Mouse (Mus musculus) inflammation-experienced regulatory T-cells, adult 6 months (primary cell): ENCODE results near the gene Bglap2. TPM values are rescaled to one million over a fixed set of nuclear protein-coding genes. Genes with fewer than 3 reads are reported as not detected.

Experiments used
- ATAC-seq: one replicate; pipeline ENCODE4 v1.8.0; 2017
- polyA plus RNA-seq, 3 experiments: library from polyadenylated mRNA; unstranded; fragments of 100-300 nt; shearing (Covaris generic); gene quantifications; one replicate each; pipeline ENCODE4 v1.2.1; 2017

Gene Bglap2
- polyA plus RNA-seq, 3 experiments from 2014 or later, result not detected

DNA sequence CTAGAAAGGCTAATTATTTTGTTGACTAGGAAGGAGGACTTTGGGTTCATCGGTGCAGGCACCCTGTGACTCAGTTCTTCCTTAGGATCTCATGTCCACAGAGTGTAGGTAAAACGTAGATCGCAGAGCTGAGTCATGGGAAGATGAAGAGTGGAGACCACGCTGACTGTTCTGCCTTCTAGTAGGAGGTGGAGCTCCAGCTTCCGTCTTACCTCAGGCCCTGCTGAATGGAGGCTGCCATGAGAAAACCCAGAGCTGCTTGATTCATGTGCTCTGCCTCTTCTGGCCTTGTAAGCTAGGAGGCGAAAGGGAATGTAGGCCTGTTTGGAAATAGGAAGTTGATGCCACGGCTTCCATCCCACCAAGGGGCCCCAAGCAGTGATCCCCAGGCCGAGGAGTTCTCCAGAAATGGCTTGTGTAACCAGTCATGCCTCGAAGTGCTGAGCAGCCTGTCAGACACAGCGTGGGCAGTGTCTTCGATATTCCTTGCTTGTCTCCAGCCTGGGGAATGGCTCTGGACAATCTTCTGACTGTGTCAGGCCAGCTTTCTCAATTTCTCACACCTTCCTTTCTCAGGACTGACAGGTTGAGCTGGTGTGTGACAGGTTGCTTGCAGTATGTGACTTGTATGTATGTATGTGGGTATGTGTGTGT, 41.0 kb downstream of the Bglap2 start:
- ATAC-seq, result peak; percentile 34

DNA sequence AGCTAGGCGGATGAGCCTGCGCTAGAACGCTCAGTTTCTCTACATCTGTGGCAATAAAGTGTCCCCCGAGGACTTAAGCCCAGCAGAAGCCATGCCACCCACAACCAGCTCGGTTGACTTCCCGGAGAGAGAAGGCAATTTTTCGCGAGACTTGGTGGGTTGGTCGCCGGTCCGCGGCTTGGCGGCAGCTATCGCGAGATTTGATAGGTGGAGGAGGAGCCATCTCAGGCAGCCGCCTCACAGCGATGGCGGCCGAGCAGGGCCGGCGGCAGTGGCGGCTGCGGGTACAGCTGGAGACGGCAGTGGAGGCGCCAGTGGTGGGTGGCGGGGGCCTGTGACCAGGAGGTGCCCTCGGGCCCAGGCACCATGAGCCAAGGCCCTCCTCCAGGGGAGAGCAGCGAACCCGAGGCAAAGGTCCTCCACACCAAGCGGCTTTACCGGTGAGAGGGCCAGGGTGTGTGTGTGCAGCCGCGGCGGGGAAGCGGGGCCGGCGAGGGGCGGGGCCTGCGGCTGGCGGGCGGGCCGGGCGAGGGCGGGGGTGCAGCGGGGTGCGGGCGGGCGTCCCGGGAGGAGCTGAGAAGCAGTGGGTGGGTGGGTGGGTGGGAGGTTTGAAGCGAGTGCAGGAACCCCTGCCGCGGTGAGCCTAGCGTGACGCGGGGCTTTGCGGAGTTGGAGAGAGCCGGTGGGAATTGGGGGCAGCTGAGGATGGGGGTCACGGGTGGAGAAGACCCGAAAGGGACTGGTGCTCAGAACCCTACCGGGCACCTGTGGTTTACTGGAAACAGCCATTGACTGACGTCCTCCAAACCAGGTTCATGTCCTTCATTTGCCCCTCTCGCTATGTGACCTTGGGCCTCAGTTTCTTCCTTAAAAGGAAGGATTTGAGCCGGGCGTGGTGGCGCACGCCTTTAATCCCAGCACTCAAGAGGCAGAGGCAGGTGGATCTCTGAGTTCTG, 42.2 kb downstream of the Bglap2 start, which contains the start of the genes Tmem79 and Smg5:
Gene Tmem79, minus strand, starts transcription at position 91 of the 956 bp plus-strand sequence.
Gene Smg5, plus strand, starts transcription at position 203 of the 956 bp plus-strand sequence.
- ATAC-seq, result peak; percentile 96

DNA sequence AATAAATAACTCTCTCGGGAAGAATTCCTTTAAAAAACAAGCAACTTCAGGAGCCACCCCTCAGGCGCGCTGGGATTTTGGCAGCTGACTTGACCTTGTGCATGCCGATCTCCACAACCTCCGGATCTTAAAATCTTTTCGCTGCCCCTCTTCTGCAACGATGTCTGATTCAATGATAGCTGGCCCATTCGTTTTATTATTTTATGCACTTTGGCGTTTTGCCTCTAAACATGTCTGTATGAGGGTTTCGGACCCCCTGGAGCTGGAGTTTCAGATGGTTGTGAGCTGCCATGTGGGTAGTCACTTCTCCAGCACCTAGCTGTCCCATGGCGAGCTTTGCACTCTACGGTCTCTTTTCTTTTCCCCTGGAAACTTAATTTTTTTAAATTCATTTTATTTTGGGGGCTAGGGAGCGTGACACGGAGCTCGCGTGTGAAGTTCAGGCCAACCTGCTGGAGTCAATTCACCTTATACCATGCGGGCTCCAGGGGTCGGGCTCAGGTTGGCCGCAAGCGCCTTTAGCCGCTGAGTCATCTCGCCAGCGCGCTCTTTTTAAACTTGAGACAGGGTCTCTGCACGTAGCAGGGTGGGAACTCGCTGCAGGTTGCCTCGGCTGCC, 43.0 kb downstream of the Bglap2 start:
- ATAC-seq, result peak; percentile 9

DNA sequence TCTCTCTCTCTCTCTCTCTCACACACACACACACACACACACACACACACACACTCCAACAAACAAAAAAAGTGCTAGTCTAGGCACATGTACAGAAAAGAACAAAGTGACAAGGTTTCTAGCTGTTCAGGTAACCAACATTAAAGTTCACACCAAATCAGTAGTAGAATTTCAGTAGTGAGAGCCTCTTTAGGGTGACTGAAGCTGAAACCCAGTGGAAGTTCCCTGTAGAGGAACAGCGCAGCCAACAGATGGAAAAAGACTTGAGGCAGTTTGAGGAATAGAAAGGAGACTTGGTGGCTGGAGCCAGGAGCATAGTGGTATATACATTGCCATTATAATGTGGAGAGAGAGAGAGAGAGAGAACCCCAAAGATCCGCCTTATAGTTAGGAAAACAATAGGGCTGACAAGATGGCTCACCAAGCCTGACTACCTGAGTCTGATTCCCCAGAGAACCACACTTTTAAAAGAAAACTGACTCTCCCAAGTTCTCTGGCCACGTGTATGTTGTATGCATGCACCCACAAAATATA, 43.5 kb downstream of the Bglap2 start:
- no peak for ATAC-seq

DNA sequence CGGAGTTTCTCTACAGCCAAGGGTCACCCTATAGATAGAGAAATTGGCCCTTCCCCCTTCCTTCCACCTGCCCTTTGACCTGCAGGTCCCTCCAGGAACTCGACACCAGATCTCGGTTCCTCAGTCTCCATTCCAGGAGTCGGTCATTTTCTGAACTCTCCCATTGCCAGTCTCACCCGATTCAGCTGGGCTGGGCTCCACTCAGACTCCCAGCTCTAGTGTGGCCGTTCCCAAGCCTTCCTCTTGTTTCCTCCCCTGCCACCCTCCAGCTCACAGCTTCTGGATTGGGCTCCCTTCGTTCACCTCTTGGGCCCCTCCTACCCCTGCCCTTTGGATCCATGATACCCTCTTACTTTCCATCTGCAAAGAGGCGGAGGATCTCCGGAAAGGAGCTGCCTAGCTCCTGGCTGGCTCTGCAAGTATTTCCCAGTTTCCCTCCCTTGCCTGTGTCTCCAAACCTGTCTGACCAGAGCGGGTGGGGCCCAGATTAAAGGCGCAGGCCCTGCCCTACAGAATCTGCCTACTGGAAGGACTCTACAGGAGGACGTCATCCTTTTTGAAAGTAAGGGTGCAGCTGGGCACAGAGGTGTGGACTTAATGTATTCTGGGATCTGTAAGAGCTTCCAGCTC, 44.4 kb downstream of the Bglap2 start:
- no peak for ATAC-seq

DNA sequence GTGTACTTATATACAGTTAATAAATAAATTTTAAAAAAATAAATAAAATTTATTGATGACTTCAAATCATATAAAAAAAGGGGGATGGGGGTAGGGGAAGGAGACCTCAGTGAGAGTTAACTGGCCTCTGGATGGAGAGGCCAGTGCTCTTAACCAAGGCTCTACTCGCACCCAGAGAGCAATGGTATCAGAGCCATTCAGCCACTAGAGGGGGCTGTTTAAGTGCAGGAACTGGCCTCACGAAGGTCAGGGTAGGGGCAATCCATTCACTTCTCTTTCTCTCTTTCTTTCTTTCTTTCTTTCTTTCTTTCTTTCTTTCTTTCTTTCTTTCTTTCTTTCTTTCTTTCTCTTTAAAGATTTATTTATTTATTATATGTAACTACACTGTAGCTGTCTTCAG, 47.2 kb downstream of the Bglap2 start:
- ATAC-seq, result no peak

DNA sequence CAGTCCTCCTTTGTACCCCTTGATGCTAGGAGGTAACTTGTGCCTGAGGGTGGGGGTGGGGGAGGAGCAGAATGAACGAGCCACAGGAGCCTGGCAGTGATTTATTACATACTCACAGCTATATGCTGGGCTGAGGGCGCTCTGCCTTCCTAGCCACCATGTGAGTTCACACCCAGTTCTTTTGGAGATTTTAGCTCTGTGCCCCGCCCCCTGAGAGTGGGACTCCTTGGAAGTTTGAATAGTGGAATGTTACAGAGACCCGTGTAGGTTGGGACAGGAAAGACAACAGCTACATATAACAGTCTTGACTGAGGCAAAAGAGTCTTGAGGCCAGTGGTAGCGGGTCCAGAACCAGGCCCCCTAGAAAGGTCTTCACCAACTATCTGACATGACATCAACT, 49.5 kb downstream of the Bglap2 start:
- no peak for ATAC-seq

Other genes with a start within 250 kb of the Bglap2 start
- 10 to 100 TPM; 16.6 to 32.0 (median 27.7) TPM for gene Mef2d, start 236.3 kb downstream of the Bglap2 start, polyA plus RNA-seq
- gene Rhbg, start 124.0 kb downstream of the Bglap2 start, polyA plus RNA-seq, result not detected
- gene Gm38392, start 91.5 kb downstream of the Bglap2 start, polyA plus RNA-seq, result not detected
- gene Tsacc, start 81.7 kb downstream of the Bglap2 start, polyA plus RNA-seq, result 1 to 10 TPM; 2.3 to 6.2 (median 3.6) TPM
- gene Cct3, start 81.6 kb downstream of the Bglap2 start, polyA plus RNA-seq, result 100 to 1,000 TPM; 157 to 218 (median 188) TPM
- gene Glmp, start 53.7 kb downstream of the Bglap2 start, polyA plus RNA-seq, result 100 to 1,000 TPM; 335 to 443 (median 344) TPM
- gene Tmem79, start 42.6 kb downstream of the Bglap2 start, polyA plus RNA-seq, result 1 to 10 TPM; 1.2 to 2.4 (median 1.8) TPM
- 10 to 100 TPM; 26.1 to 47.1 (median 37.8) TPM for gene Smg5, start 42.4 kb downstream of the Bglap2 start, polyA plus RNA-seq
- not detected for gene Paqr6, start 14.1 kb downstream of the Bglap2 start, polyA plus RNA-seq
- gene Bglap3, start 6.0 kb downstream of the Bglap2 start, polyA plus RNA-seq, result not detected
- not detected for gene Bglap, start 5.8 kb upstream of the Bglap2 start, polyA plus RNA-seq
- 100 to 1,000 TPM in 1 of 3 experiments, 10 to 100 TPM in 2; 46.3 to 105 (median 50.5) TPM for gene Pmf1, start 31.6 kb upstream of the Bglap2 start, polyA plus RNA-seq
- gene Slc25a44, start 46.4 kb upstream of the Bglap2 start, polyA plus RNA-seq, result 10 to 100 TPM; 11.2 to 14.6 (median 14.4) TPM
- gene Sema4a, start 82.5 kb upstream of the Bglap2 start, polyA plus RNA-seq, result 10 to 100 TPM; 24.5 to 49.0 (median 28.3) TPM
- gene Lmna, start 131.3 kb upstream of the Bglap2 start, polyA plus RNA-seq, result 1 to 10 TPM; 2.6 to 8.0 (median 4.0) TPM
- under 1 TPM; 0.17 to 0.20 (median 0.18) TPM for gene Mex3a, start 153.7 kb upstream of the Bglap2 start, polyA plus RNA-seq
- gene Rab25, start 169.6 kb upstream of the Bglap2 start, polyA plus RNA-seq, result not detected
- 100 to 1,000 TPM; 149 to 189 (median 187) TPM for gene Lamtor2, start 174.4 kb upstream of the Bglap2 start, polyA plus RNA-seq
- gene Ubqln4, start 175.1 kb upstream of the Bglap2 start, polyA plus RNA-seq, result 10 to 100 TPM in 2 of 3 experiments, 1 to 10 TPM in 1; 9.8 to 15.5 (median 12.1) TPM
- 100 to 1,000 TPM; 131 to 197 (median 161) TPM for gene Ssr2, start 197.2 kb upstream of the Bglap2 start, polyA plus RNA-seq
- gene Arhgef2, start 227.3 kb upstream of the Bglap2 start, polyA plus RNA-seq, result 10 to 100 TPM; 37.5 to 56.4 (median 46.5) TPM